Mouse (Mus musculus): ENCODE data around the gene Olfr1204.

Olfr1204 gene

DNA sequence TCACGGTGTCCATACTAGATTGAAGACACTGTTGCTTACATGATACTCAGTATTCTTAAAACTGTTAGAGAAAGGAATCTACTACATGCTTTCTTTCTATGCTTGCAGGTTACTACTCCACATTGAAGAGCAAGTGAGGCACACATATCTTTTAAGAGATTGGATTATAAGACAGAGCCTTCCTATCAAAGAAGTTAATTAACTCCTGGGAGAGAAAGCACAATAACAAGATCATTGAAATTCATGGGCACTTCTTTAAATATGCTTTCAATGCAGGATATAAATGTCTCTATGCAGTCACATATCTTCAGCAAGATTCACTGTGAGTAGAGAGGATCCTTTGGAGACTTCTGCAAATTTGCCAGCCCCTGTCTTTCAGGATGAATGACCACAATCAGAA is at the start of gene Olfr1204:
Gene Olfr1204, plus strand, starts transcription at position 301 of the 400 bp plus-strand sequence.
- DNase-seq (ENCODE audit: low spot score in 2 of 2), result no peak

DNA sequence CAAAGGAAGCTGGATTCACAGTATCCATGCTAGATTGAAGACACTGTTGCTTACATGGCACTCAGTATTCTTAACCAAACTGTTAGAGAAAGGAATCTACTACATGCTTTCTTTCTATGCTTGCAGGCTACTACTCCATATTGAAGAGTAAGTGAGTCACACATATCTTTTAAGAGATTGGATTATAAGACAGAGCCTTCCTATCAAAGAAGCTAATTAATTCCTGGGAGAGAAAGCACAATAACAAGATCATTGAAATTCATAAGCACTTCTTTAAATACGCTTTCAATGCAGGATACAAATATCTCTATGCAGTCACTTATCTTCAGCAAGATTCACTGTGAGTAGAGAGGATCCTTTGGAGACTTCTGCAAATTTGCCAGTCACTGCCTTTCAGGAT is 34.9 kb upstream of the Olfr1204 start, which contains the start of gene Olfr1202:
Gene Olfr1202, plus strand, starts transcription at position 301 of the 400 bp plus-strand sequence.
- DNase-seq (ENCODE audit: low spot score in 2 of 2), result no peak

DNA sequence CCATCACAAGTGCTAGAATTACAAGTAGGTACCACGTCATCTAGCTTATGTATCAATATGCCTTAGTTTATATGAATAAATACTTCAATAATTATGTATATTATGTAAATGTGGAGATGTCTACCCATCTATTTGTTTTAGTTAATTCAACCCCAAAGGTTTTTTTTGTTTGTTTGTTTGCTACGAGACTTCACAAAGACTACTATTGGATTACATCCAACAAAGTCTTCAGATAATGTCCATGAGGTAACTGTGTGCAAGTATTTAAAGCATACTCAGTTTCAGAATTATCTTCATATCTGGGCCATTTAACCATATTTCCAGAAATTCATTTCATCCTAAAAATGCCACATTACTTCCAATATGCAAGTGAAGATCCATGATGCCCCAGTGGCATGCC is 19.7 kb upstream of the Olfr1204 start, which contains the start of gene Olfr1205:
Gene Olfr1205, plus strand, starts transcription at position 301 of the 400 bp plus-strand sequence.
- no peak for DNase-seq (ENCODE audit: low spot score in 2 of 2)

GRCm38 (mm10) chr2:88838477-88838876 is 10.6 kb upstream of the Olfr1204 start:
- no peak for DNase-seq (ENCODE audit: low spot score in 2 of 2)

DNA sequence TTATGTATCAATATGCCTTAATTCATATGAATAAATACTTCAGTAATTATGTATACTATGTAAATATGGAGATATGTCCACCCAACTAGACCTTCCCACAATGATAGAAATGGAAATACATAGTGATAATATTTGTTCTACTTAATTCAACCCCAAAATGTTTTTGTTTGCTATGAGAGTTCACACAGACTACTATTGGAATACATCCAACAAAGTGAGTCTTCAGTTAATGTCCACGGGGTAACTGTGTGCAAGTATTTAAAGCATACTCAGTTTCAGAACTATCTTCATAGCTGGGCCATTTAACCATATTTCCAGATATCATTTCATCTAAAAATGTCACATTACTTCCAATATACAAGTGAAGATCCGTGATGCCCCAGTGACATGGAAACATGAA is 13.8 kb downstream of the Olfr1204 start, which contains the start of gene Olfr1206:
Gene Olfr1206, plus strand, starts transcription at position 301 of the 400 bp plus-strand sequence.
- DNase-seq (ENCODE audit: low spot score in 2 of 2), result no peak

GRCm38 (mm10) chr2:88902211-88902610 is 53.1 kb downstream of the Olfr1204 start, which contains the start of gene Olfr1208:
Gene Olfr1208, minus strand, starts transcription at chr2:88902311.
- DNase-seq (ENCODE audit: low spot score in 2 of 2), result no peak

All from frontal cortex, postnatal 10 days (tissue).